Mouse (Mus musculus): ENCODE results near the gene Mavs. TPM values are rescaled to one million over a fixed set of nuclear protein-coding genes. Genes with fewer than 3 reads are reported as not detected.
A peak's percentile ranks its signal among the peaks of the same experiment; 100 is the strongest.

Gene Mavs
- polyA plus RNA-seq, 1 experiment from 2014 or later = 32.0 TPM

- ATAC-seq (ENCODE audit: low read depth) = no peak
- Histone ChIP-seq H3K9ac (ENCODE audit: low read depth, low read length) (peak overlapping the region; percentile 91), H3K4me3 (ENCODE audit: low read depth, low read length) (peak overlapping the region; percentile 62), H3K27ac (ENCODE audit: low read length) (peak overlapping the region; percentile 98; the same call in 1 of the 2 replicates), H3K9me3 (replicated peaks; ENCODE audit: control insufficient read depth, low read length) (no peaks in the 10 kb centered on the region), H3K4me2 (ENCODE audit: low read depth, low read length) (peak overlapping the region; percentile 70), H3K27me3 (ENCODE audit: control insufficient read depth, insufficient read depth, low read depth, low read length) (no peaks in the 10 kb centered on the region), H3K36me3 (ENCODE audit: control insufficient read depth, insufficient read depth) (0 out of 2 replicates have a peak, but pooled peaks cover 2% of the 10 kb centered on the region), H3K4me1 (ENCODE audit: control insufficient read depth, low read depth, low read length) (peaks cover 44% of the 10 kb centered on the region)
- WGBS (ENCODE audit: insufficient replicate concordance) = 41% methylated on average over 6 of the region's 6 CpGs
These were observed 30.2 kb downstream of the Mavs start for GRCm38 (mm10) chr2:131264027-131264426.

GRCm38 (mm10) chr2:131265056-131265455 is 31.2 kb downstream of the Mavs start:
- Histone ChIP-seq H3K36me3 (ENCODE audit: control insufficient read depth, insufficient read depth) (0 out of 2 replicates have a peak, but pooled peaks cover 2% of the 10 kb centered on the region), H3K27me3 (ENCODE audit: control insufficient read depth, insufficient read depth, low read depth, low read length) (no peaks in the 10 kb centered on the region), H3K27ac (ENCODE audit: low read length) (no peak overlapping the region), H3K9ac (ENCODE audit: low read depth, low read length) (peak overlapping the region; percentile 14; the same call in 1 of the 2 replicates), H3K4me2 (ENCODE audit: low read depth, low read length) (peak overlapping the region; percentile 70; the same call in 1 of the 2 replicates), H3K4me1 (ENCODE audit: control insufficient read depth, low read depth, low read length) (peaks cover 34% of the 10 kb centered on the region), H3K4me3 (ENCODE audit: low read depth, low read length) (no peak overlapping the region), H3K9me3 (replicated peaks; ENCODE audit: control insufficient read depth, low read length) (no peaks in the 10 kb centered on the region)
- ATAC-seq (ENCODE audit: low read depth) = no peak
- 89% methylated on average over 2 of the region's 2 CpGs for WGBS (ENCODE audit: insufficient replicate concordance)

- Histone ChIP-seq H3K4me1 (ENCODE audit: control insufficient read depth, low read depth, low read length) (no peaks in the 10 kb centered on the region), H3K36me3 (ENCODE audit: control insufficient read depth, insufficient read depth) (peaks cover 36% of the 10 kb centered on the region), H3K27me3 (ENCODE audit: control insufficient read depth, insufficient read depth, low read depth, low read length) (no peaks in the 10 kb centered on the region), H3K9ac (ENCODE audit: low read depth, low read length) (no peak overlapping the region), H3K9me3 (replicated peaks; ENCODE audit: control insufficient read depth, low read length) (no peaks in the 10 kb centered on the region), H3K27ac (ENCODE audit: low read length) (no peak overlapping the region), H3K4me2 (ENCODE audit: low read depth, low read length) (no peak overlapping the region), H3K4me3 (ENCODE audit: low read depth, low read length) (no peak overlapping the region)
- no peak for ATAC-seq (ENCODE audit: low read depth)
- WGBS (ENCODE audit: insufficient replicate concordance) = 96% methylated on average over 3 of the region's 3 CpGs
These were observed 41.6 kb downstream of the Mavs start for GRCm38 (mm10) chr2:131275493-131275892.

DNA sequence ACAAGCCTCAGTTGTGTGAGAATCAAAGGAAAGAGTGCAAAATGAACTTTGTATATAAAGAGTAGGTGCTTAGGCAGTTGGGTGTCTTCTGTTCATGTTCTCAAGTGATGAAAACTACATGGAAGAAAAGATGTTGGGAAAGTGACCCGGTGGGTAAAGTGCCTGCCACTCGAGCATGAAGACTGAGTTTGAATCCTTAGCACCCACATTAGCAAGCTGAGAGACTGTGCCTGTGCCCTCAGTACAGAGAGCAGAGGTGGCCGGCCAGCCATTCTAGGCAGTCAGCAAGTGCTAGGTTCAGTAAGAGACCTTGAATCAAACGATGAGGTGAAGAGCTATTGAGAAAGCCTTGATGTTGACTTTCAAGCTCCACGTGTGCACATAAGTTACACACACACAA is 42.9 kb downstream of the Mavs start:
- Histone ChIP-seq H3K9me3 (replicated peaks; ENCODE audit: control insufficient read depth, low read length) (no peaks in the 10 kb centered on the region), H3K4me1 (ENCODE audit: control insufficient read depth, low read depth, low read length) (no peaks in the 10 kb centered on the region), H3K4me2 (ENCODE audit: low read depth, low read length) (no peak overlapping the region), H3K4me3 (ENCODE audit: low read depth, low read length) (no peak overlapping the region), H3K27me3 (ENCODE audit: control insufficient read depth, insufficient read depth, low read depth, low read length) (no peaks in the 10 kb centered on the region), H3K36me3 (ENCODE audit: control insufficient read depth, insufficient read depth) (peaks cover 41% of the 10 kb centered on the region), H3K27ac (ENCODE audit: low read length) (no peak overlapping the region), H3K9ac (ENCODE audit: low read depth, low read length) (no peak overlapping the region)
- WGBS (ENCODE audit: insufficient replicate concordance) = 78% methylated on average over 5 of the region's 5 CpGs
- no peak for ATAC-seq (ENCODE audit: low read depth)

GRCm38 (mm10) chr2:131281596-131281995 is 47.7 kb downstream of the Mavs start:
- H3K9ac ChIP-seq (ENCODE audit: low read depth, low read length) = no peak overlapping the region
- 76% methylated on average over 1 of the region's 1 CpGs for WGBS (ENCODE audit: insufficient replicate concordance)
- H3K36me3 ChIP-seq (ENCODE audit: control insufficient read depth, insufficient read depth) = peaks cover 29% of the 10 kb centered on the region
- H3K4me2 ChIP-seq (ENCODE audit: low read depth, low read length) = no peak overlapping the region
- H3K4me1 ChIP-seq (ENCODE audit: control insufficient read depth, low read depth, low read length) = no peaks in the 10 kb centered on the region
- no peak overlapping the region for H3K4me3 ChIP-seq (ENCODE audit: low read depth, low read length)
- no peaks in the 10 kb centered on the region for H3K9me3 ChIP-seq (replicated peaks; ENCODE audit: control insufficient read depth, low read length)
- no peaks in the 10 kb centered on the region for H3K27me3 ChIP-seq (ENCODE audit: control insufficient read depth, insufficient read depth, low read depth, low read length)
- no peak for ATAC-seq (ENCODE audit: low read depth)
- no peak overlapping the region for H3K27ac ChIP-seq (ENCODE audit: low read length)

GRCm38 (mm10) chr2:131286276-131286675 is 52.4 kb downstream of the Mavs start:
- no peak overlapping the region for H3K27ac ChIP-seq (ENCODE audit: low read length)
- no peak overlapping the region for H3K4me3 ChIP-seq (ENCODE audit: low read depth, low read length)
- no peaks in the 10 kb centered on the region for H3K4me1 ChIP-seq (ENCODE audit: control insufficient read depth, low read depth, low read length)
- no peak overlapping the region for H3K9ac ChIP-seq (ENCODE audit: low read depth, low read length)
- no peaks in the 10 kb centered on the region for H3K27me3 ChIP-seq (ENCODE audit: control insufficient read depth, insufficient read depth, low read depth, low read length)
- peaks cover 42% of the 10 kb centered on the region for H3K36me3 ChIP-seq (ENCODE audit: control insufficient read depth, insufficient read depth)
- no peak for ATAC-seq (ENCODE audit: low read depth)
- H3K9me3 ChIP-seq (replicated peaks; ENCODE audit: control insufficient read depth, low read length) = no peaks in the 10 kb centered on the region
- WGBS (ENCODE audit: insufficient replicate concordance) = 93% methylated on average over 1 of the region's 1 CpGs
- H3K4me2 ChIP-seq (ENCODE audit: low read depth, low read length) = no peak overlapping the region

DNA sequence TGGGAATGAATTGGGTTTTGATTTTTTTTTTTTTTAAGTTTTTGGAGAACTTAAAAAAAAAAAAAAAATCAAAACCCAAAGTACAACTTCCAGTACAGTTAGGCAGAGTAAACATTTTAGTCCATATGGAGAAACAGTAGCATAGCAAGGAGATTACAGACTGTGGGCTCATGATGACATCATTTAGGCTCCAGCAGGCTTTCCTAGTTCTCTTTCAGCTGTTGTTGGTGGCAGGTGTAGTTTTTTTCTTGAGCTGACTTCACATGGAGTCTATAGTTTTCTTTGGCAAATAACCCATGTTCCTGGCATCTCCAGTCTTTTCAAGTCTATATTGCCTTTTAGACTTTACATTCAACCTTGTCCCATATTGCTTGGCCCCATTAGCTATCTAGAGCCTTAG is 56.8 kb downstream of the Mavs start:
- H3K4me2 ChIP-seq (ENCODE audit: low read depth, low read length) = no peak overlapping the region
- H3K4me3 ChIP-seq (ENCODE audit: low read depth, low read length) = no peak overlapping the region
- H3K27ac ChIP-seq (ENCODE audit: low read length) = no peak overlapping the region
- no peak overlapping the region for H3K9ac ChIP-seq (ENCODE audit: low read depth, low read length)
- H3K36me3 ChIP-seq (ENCODE audit: control insufficient read depth, insufficient read depth) = peaks cover 62% of the 10 kb centered on the region
- no peaks in the 10 kb centered on the region for H3K4me1 ChIP-seq (ENCODE audit: control insufficient read depth, low read depth, low read length)
- no peaks in the 10 kb centered on the region for H3K27me3 ChIP-seq (ENCODE audit: control insufficient read depth, insufficient read depth, low read depth, low read length)
- H3K9me3 ChIP-seq (replicated peaks; ENCODE audit: control insufficient read depth, low read length) = no peaks in the 10 kb centered on the region
- ATAC-seq (ENCODE audit: low read depth) = no peak

DNA sequence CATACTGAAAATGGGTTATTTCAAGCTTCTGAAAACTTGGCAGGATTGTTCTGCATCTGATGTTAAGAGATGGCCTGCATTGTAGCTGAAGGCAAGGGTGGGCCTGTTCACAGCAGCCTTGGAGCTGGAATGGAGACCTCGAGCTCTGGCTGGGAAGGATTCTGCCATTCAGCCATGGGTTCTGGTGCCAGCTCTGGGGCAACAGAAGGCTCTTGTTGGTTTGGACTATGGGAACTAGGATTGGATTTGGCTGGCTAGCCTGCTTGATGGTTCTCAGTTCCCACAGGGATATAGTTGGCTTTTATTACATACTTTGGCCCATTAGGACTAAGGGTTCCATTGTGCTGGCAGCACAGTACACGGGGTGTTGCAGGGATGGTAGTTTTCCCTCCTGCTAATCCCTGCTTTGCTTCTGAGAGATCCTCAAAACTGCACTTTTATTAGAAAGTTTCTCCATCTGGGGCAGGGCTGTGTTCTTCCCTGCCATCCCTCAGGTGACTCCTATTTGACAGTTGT is 62.9 kb downstream of the Mavs start:
- Histone ChIP-seq H3K4me2 (ENCODE audit: low read depth, low read length) (no peak overlapping the region), H3K27me3 (ENCODE audit: control insufficient read depth, insufficient read depth, low read depth, low read length) (no peaks in the 10 kb centered on the region), H3K9me3 (replicated peaks; ENCODE audit: control insufficient read depth, low read length) (no peaks in the 10 kb centered on the region), H3K9ac (ENCODE audit: low read depth, low read length) (no peak overlapping the region), H3K4me1 (ENCODE audit: control insufficient read depth, low read depth, low read length) (no peaks in the 10 kb centered on the region), H3K4me3 (ENCODE audit: low read depth, low read length) (no peak overlapping the region), H3K36me3 (ENCODE audit: control insufficient read depth, insufficient read depth) (peaks cover 53% of the 10 kb centered on the region), H3K27ac (ENCODE audit: low read length) (no peak overlapping the region)
- ATAC-seq (ENCODE audit: low read depth) = no peak
- WGBS (ENCODE audit: insufficient replicate concordance) = 83% methylated on average over 2 of the region's 2 CpGs

Data from liver, embryonic 16.5 days (tissue).